Mouse (Mus musculus) embryo, embryonic 11.5 days (tissue): Measurements from ENCODE around the gene Slf2.

Source experiments
- DNase-seq: peaks from one replicate; pipeline ENCODE4 v3.0.0-alpha.2; 2012; ENCODE audit warnings: low read depth, low spot score

Slf2 gene

GRCm38 (mm10) chr19:45029571-45029970 lies 98.6 kb downstream of the Slf2 start:
- DNase-seq = no peak

GRCm38 (mm10) chr19:45030111-45030510 lies 99.2 kb downstream of the Slf2 start:
- DNase-seq = no peak

DNA sequence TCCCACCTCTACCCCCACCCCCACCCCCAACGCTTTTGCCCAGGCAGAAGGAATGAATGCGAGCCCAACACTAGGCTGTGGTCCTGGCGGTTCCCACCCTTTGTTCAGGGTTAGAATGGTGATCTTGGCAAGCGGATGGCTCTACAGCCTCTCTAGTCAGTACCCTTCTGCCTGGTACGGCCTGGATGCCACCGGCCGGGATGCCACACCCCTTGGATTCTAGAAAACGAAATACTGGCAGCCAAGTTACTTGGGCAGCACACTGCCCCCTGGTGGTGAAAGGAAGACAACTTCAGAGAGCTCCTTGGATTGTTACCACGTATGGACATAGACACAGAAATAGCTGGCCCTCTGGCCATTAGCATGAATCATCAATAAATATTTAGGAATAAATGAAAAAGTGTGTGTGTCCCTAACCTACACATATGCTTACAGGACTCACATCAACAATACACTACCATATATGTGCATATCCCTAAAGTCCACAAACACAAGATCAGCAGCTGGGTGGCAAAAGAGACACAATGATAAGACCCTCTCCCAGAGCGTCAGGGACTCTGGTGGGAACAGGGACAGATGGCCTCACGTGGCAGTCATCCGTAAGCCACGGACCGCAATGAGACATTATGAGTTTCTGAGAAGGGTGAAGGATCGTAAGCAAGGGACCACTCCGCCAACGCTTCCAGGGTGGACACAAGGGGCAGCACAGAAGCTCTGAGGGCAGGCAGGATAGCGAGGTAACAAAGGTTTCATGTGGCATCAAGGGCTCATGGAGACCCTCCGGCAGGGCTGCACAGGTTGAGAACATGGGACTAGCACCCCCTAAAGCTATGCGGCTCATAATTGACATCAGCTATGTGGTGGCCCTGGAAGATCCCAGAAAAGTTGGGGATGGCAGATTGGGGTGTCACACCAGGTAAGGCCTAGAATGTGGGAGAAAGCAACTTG lies 100.1 kb downstream of the Slf2 start:
- DNase-seq = peak; percentile 82

GRCm38 (mm10) chr19:45031780-45032179 lies 100.8 kb downstream of the Slf2 start:
- peak; percentile 62 for DNase-seq
